Comparison of ENCODE assay signal across 16 mouse cellular contexts in the genomic region with DNA sequence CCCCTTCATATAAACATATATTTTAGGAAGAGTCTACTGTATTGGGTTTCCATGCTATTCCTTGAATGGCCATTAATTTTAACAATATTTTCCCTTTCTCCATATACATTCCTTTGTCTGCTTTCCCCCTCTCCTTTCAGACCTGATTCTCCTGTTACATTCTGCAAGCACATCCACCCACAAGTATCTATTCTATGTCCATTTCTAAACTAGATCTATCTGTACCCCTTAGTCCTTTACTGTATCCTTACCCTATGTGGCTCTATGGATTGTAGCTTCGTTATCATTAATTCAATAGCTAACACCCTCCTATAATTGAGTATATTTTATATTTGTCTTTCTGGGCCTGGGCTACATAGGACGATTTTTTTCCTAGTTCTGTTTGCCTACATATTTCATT.
"Had no signal": no experiment of that assay in that cellular context is flagged by ENCODE, and none has a peak within 500 bp of the region (broad histone marks: within the 10 kb centered on the region; RNA-seq: fewer than 3 reads in every experiment).

No protein-coding gene starts in this region.

- H3K27ac ChIP-seq: neural tube, embryonic 13.5 days; neural tube, embryonic 15.5 days; stomach, embryonic 15.5 days; stomach, postnatal 0 days had no signal

- H3K9ac ChIP-seq: neural tube, embryonic 13.5 days; neural tube, embryonic 15.5 days; stomach, embryonic 15.5 days had no signal

- H3K4me2 ChIP-seq: neural tube, embryonic 13.5 days; neural tube, embryonic 15.5 days; stomach, embryonic 15.5 days had no signal

- H3K4me1 ChIP-seq: neural tube, embryonic 13.5 days; neural tube, embryonic 15.5 days; stomach, embryonic 15.5 days had no signal

- H3K27me3 ChIP-seq: neural tube, embryonic 13.5 days; neural tube, embryonic 15.5 days; stomach, embryonic 15.5 days had no signal

- H3K9me3 ChIP-seq: neural tube, embryonic 13.5 days; neural tube, embryonic 15.5 days; stomach, embryonic 15.5 days had no signal

- H3K4me3 ChIP-seq: neural tube, embryonic 13.5 days; neural tube, embryonic 15.5 days; stomach, embryonic 15.5 days had no signal

- H3K36me3 ChIP-seq: neural tube, embryonic 13.5 days; neural tube, embryonic 15.5 days; stomach, embryonic 15.5 days had no signal

- DNase-seq: retina, postnatal 1 day; right cerebral cortex, adult 18-20 months; right cerebral cortex, postnatal 14 days; right cerebral cortex, postnatal 25 days; right cerebral cortex, postnatal 4 days; spleen, adult 18-20 months; thymus, adult 18-20 months; thymus, adult 2 months; thymus, postnatal 14 days; thymus, postnatal 25 days; thymus, postnatal 36 days; thymus, postnatal 4 days had no signal
